Mouse (Mus musculus) heart, embryonic 10.5 days (tissue): ENCODE measurements around the gene Kdm4d. TPM values are rescaled to one million over a fixed set of nuclear protein-coding genes. Genes with fewer than 3 reads are reported as not detected.
"Not testable (repeated sequence)": the region's sequence is repeated elsewhere in the genome, so short reads cannot be mapped to it uniquely, and the experiment has no call there.

ENCODE experiments used
- DNase-seq: peaks from one replicate; pipeline ENCODE4 v3.0.0-alpha.2; 2017; ENCODE audit warnings: low spot score
- H3K27ac ChIP-seq: fragments of 300-500 bp; sonication (generic); 2 replicates; pipeline ENCODE4 v1.5.1; 2016; ENCODE audit warnings: mild to moderate bottlenecking
- H3K27me3 ChIP-seq: fragments of 300-500 bp; sonication (generic); 2 replicates; pipeline ENCODE4 v1.6.1; 2016; ENCODE audit warnings: mild to moderate bottlenecking; ENCODE audit not compliant: poor library complexity, insufficient read depth, severe bottlenecking
- H3K36me3 ChIP-seq: fragments of 300-500 bp; sonication (generic); 2 replicates; pipeline ENCODE4 v1.6.1; 2016; ENCODE audit warnings: mild to moderate bottlenecking, moderate library complexity
- H3K4me1 ChIP-seq: fragments of 300-500 bp; sonication (generic); 2 replicates; pipeline ENCODE4 v1.6.1; 2016; ENCODE audit warnings: mild to moderate bottlenecking
- H3K4me3 ChIP-seq: fragments of 300-500 bp; sonication (generic); 2 replicates; pipeline ENCODE4 v1.5.1; 2016; ENCODE audit warnings: mild to moderate bottlenecking, moderate library complexity
- H3K9me3 ChIP-seq: fragments of 300-500 bp; sonication (generic); 2 replicates; pipeline ENCODE4 v1.6.1; 2016; ENCODE audit warnings: mild to moderate bottlenecking, moderate library complexity
- WGBS: fragments of 180-500 bp; shearing (Covaris S2); methylation state at CpG from one replicate; pipeline ENCODE4 v1.1.7; 2016; 5-methylcytosine and 5-hydroxymethylcytosine counted together
- polyA plus RNA-seq: library from polyadenylated mRNA; unstranded; fragments of >200 nt; fragmentation: Nextera tagmentation; extraction: Ambion mirVana; gene quantifications from 2 replicates; pipeline ENCODE4 v1.2.1, GENCODE M21; 2016

Kdm4d gene
- polyA plus RNA-seq, 1 experiment from 2014 or later = not detected

DNA sequence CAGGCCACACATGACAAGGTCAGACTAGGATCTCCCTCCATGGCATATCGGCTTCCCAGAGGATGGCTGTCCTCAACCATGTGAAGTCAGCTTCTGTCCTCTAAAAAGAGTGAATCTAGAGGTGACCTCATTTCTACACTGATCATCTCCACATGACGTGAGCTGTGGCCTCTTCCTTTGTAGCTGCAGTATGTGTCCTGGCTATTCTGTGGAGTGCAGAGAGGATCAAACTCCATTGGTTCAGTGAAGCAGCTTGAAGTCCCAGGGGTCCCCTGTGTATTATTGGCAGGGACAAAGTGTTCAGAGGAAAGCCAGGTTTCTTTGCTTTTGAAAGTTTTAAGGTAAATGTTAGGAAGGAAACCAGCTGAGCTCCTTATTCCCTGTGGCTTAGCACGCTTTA is 17.8 kb upstream of the Kdm4d start:
- Histone ChIP-seq H3K4me1 (peaks cover 20% of the 10 kb centered on the region; the same call in 1 of the 2 replicates), H3K27ac (no peak overlapping the region), H3K9me3 (no peaks in the 10 kb centered on the region), H3K27me3 (no peaks in the 10 kb centered on the region), H3K36me3 (no peaks in the 10 kb centered on the region), H3K4me3 (no peak overlapping the region)
- WGBS = 74% methylated on average over 3 of the region's 3 CpGs
- DNase-seq = no peak

DNA sequence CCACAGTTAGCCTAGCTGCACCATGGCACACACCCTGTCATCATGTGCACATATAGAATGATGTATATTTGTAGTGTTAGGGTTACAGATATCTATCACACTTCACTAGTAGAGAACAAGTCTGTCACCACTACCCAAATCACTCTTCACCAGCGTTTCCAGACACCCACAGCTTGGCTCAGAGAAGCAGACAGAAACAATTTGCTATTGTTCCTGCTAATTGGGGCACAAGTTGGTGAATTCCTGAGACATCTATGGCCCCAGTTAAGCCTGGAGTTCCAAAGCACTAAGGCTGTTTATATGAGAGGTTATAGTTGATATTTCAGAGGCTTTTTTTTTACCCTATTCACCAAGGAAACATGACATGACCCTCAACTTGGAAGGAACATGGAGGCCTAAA is 17.0 kb upstream of the Kdm4d start:
- DNase-seq = no peak
- no peaks in the 10 kb centered on the region for H3K27me3 ChIP-seq
- H3K4me1 ChIP-seq = peaks cover 20% of the 10 kb centered on the region; the same call in 1 of the 2 replicates
- no peak overlapping the region for H3K27ac ChIP-seq
- WGBS = 62% methylated on average over 1 of the region's 1 CpGs
- H3K9me3 ChIP-seq = no peaks in the 10 kb centered on the region
- peaks cover 3% of the 10 kb centered on the region; the same call in 1 of the 2 replicates for H3K36me3 ChIP-seq
- no peak overlapping the region for H3K4me3 ChIP-seq

DNA sequence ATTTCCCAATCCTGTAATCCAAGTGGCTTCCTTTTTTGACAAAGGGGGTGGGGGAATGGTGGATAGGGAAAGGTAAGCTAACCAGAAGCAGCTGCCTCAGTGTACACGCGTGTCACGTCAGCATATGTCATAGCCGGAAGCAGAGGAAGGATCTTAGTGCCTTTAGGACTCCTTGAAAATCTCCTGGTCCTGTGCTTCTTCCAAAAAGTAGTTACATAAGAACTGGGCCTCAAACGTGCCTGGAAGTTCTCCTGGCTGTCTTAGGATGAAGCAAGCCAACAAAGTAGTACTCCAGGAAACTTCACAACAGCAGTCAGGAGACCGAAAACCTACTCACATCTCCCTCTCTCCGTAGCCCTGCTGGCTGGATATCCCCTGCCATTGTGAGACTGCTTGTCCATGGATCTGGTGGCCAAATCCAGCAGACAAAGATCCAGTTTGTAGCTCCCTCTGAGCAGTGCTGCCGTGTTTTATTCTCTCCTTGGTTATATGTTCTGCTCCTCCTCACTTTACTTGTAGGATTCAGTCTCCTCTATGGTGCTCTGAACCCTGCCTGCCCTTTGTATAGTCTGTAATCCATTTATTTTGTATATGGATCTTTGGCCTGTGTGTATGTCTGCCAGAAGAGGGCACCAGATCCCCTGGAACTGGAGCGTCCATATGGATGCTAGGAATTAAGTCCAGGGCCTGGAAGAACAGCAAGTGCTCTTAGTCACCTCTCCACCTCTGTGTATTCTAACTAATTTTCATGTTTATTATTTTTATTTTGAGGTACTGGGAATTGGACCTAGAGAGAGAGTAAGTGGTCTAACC is 12.6 kb upstream of the Kdm4d start:
- DNase-seq = no peak
- H3K36me3 ChIP-seq = peaks cover 37% of the 10 kb centered on the region

DNA sequence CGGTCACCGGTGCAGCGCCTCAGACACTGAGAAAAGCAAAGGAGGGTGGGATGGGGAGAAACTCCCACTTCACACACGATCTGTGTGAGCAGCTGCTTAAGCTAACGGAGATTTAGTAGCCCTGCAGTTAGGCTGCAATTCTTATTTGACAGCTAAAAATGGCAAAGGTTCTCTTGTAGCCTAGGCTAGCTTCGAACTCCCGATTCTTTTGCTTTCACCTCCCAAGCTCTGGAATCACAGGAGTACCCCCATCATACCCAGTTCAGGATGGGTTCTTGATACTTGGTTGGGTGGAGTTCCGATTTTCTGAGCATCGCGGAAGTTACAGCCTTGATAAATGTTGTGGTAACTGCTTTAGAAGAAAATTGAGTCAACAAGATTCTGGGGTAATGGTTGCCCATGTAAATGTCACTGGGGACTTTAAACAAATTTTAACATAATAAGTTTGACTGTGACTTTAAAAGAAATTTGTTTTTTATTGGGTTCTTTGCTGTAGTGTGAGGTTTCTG is 688 bp upstream of the Kdm4d start:
- 3% methylated on average over 10 of the region's 10 CpGs for WGBS

More for the DNA sequence above, 12.6 kb upstream of the Kdm4d start:
- Histone ChIP-seq H3K4me3 (no peak overlapping the region), H3K4me1 (no peaks in the 10 kb centered on the region), H3K27me3 (no peaks in the 10 kb centered on the region), H3K27ac (no peak overlapping the region), H3K9me3 (no peaks in the 10 kb centered on the region)
- WGBS = 76% methylated on average over 9 of the region's 9 CpGs

DNA sequence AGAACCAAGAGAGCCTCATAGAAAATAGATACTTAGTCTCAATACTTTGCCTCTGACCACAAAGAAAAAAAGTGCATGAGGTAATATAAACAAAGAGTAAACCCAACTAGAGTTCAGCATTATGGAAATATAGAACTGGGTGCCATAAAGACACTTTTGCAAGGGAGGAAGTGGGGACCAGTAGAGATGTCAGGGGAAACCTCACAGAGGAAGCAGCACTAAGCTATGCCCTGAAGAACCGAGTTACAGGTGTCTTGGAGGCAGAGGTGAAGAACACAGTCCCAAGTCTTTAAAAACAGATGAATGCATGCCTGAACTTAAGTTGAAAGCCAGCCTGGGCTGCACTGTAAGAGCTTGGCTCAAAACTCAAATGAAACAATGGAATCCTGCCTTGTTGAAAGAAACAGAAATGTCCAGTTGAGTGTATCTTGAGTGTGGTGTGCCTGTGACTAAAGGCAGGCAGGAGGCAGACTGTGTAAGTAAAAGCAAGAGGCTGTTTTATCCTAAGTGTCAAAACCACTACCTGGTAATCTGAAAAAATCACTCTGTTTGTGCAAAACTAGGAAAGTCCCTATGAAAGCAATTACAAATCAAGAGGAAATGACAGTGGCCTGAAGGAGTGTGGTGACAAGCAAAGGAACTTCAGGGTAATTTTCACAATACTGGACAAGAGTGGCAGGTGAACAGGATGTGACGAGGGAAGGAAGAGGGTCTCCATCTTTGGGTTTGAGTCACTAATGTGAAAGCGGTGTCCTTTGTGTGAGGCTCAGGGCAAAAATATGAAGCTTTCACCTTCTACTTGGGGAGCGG is 1.2 kb downstream of the Kdm4d start:
- no peaks in the 10 kb centered on the region for H3K9me3 ChIP-seq
- no peak for DNase-seq
- H3K4me1 ChIP-seq = 0 out of 2 replicates have a peak, but pooled peaks cover 5% of the 10 kb centered on the region
- no peaks in the 10 kb centered on the region for H3K27me3 ChIP-seq
- peaks cover 20% of the 10 kb centered on the region for H3K36me3 ChIP-seq
- no peak overlapping the region for H3K27ac ChIP-seq
- 72% methylated on average over 4 of the region's 4 CpGs for WGBS
- H3K4me3 ChIP-seq = peak overlapping the region; percentile 95

More for the DNA sequence above, 688 bp upstream of the Kdm4d start:
- H3K36me3 ChIP-seq = peaks cover 38% of the 10 kb centered on the region
- peak overlapping the region; percentile 95 for H3K4me3 ChIP-seq
- H3K4me1 ChIP-seq = 0 out of 2 replicates have a peak, but pooled peaks cover 5% of the 10 kb centered on the region
- DNase-seq = no peak
- H3K27ac ChIP-seq = peak overlapping the region; percentile 89
- H3K27me3 ChIP-seq = no peaks in the 10 kb centered on the region
- no peaks in the 10 kb centered on the region for H3K9me3 ChIP-seq

DNA sequence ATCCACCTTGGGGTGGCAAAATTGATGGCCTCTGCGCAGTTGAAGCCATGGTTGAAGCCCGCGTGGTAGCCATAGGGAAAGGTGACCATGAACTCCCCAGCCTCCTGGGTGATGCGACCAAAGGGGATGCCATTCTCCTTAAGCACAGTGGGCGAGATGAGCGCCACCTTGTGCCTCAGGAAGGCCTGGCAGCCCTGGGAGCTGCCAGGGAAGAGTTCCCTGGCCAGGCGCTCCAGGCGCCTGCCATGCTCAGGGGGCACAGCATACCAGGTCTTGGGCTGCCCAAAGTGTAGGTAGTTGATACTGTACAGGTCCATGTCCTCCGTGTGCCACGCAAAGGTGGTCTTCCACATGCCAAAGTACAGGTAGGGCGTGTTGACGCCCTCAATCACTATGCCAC is 36.6 kb downstream of the Kdm4d start:
- not testable (repeated sequence) for H3K27ac ChIP-seq, H3K4me1 ChIP-seq, H3K9me3 ChIP-seq, H3K27me3 ChIP-seq, H3K36me3 ChIP-seq, DNase-seq, H3K4me3 ChIP-seq
- WGBS = 77% methylated on average over 12 of the region's 12 CpGs

DNA sequence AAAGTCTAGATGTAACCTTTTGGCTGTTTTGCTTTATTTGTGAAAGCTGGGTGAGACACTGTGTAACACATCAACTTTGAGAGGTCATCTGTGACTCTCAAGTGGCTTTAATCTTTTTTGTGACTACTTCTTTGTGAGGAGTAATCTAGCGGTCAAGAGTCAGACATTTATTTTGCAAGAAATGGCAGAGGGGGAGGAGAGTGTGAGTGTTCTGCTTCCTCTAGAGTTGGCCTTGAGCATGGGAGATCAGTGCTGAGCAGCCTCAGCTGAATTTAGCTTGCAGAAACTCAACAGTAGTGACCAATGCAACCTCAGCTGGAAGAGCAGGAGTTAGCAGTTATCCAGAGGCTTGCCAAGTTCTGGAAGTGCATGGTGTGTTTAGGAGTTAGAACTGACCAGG is 37.7 kb downstream of the Kdm4d start:
- H3K36me3 ChIP-seq, H3K4me3 ChIP-seq, H3K4me1 ChIP-seq, DNase-seq, H3K27me3 ChIP-seq, H3K9me3 ChIP-seq, H3K27ac ChIP-seq: not testable (repeated sequence)
- 85% methylated on average over 1 of the region's 1 CpGs for WGBS

DNA sequence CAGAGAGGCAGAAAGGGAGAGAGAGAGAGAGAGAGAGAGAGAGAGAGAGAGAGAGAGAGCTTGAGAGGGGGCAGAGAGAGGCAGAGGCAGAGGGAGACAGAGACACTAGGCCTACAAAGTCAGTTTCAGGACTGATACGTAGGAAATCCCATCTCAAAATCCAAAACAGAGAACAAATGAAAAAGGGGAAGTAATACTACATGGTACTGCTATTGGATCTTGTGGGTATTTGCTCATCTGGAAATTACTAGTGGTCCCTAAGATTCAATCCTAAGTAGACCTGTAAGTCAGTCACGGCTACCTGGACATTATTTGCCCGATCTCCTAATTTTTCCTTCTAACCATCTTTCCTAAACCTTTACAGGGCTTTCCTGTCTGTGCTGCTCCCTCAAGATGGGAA is 44.0 kb downstream of the Kdm4d start:
- Histone ChIP-seq H3K4me3 (no peak overlapping the region), H3K27me3 (no peaks in the 10 kb centered on the region), H3K9me3 (no peaks in the 10 kb centered on the region), H3K27ac (no peak overlapping the region), H3K4me1 (no peaks in the 10 kb centered on the region), H3K36me3 (no peaks in the 10 kb centered on the region)
- no peak for DNase-seq
- WGBS = 82% methylated on average over 3 of the region's 3 CpGs

DNA sequence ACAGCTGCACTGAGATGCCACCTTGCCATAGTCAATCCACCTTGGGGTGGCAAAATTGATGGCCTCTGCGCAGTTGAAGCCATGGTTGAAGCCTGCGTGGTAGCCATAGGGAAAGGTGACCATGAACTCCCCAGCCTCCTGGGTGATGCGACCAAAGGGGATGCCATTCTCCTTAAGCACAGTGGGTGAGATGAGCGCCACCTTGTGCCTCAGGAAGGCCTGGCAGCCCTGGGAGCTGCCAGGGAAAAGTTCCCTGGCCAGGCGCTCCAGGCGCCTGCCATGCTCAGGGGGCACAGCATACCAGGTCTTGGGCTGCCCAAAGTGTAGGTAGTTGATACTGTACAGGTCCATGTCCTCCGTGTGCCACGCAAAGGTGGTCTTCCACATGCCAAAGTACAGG is 49.2 kb downstream of the Kdm4d start:
- not testable (repeated sequence) for H3K9me3 ChIP-seq, H3K4me1 ChIP-seq, H3K4me3 ChIP-seq, H3K36me3 ChIP-seq, H3K27ac ChIP-seq, H3K27me3 ChIP-seq, DNase-seq
- WGBS = 54% methylated on average over 8 of the region's 8 CpGs

DNA sequence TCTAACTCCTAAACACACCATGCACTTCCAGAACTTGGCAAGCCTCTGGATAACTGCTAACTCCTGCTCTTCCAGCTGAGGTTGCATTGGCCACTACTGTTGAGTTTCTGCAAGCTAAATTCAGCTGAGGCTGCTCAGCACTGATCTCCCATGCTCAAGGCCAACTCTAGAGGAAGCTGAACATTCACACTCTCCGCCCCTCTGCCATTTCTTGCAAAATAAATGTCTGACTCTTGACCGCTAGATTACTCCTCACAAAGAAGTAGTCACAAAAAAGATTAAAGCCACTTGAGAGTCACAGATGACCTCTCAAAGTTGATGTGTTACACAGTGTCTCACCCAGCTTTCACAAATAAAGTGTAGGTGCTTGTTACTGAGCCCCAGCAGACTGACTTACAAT is 53.2 kb downstream of the Kdm4d start:
- H3K4me1 ChIP-seq, H3K4me3 ChIP-seq, H3K27ac ChIP-seq, H3K36me3 ChIP-seq, DNase-seq, H3K27me3 ChIP-seq, H3K9me3 ChIP-seq: not testable (repeated sequence)
- 85% methylated on average over 2 of the region's 2 CpGs for WGBS

DNA sequence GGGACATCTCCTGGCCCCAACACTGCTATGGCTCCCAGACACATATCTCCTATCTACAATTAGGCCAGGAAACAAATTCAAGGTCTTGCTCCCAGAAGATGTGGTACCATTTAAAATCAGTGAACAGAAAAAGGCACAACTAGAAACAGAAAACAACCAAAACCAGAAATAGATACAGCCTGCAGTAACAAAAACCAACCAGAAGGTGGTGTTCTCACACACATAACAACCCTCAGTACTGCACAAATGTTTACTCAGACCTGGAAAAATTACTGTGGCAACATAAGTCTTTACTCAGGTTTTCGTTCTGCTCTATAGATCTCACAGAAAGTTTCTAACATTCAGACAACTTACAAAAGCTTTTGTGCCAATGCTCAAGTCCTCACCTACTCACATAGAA is 59.9 kb downstream of the Kdm4d start:
- no peak overlapping the region for H3K27ac ChIP-seq
- no peaks in the 10 kb centered on the region for H3K27me3 ChIP-seq
- no peaks in the 10 kb centered on the region; the same call in 1 of the 2 replicates for H3K9me3 ChIP-seq
- H3K4me3 ChIP-seq = no peak overlapping the region
- no peaks in the 10 kb centered on the region for H3K4me1 ChIP-seq
- no peaks in the 10 kb centered on the region for H3K36me3 ChIP-seq
- DNase-seq = no peak
- 82% methylated on average over 1 of the region's 1 CpGs for WGBS

DNA sequence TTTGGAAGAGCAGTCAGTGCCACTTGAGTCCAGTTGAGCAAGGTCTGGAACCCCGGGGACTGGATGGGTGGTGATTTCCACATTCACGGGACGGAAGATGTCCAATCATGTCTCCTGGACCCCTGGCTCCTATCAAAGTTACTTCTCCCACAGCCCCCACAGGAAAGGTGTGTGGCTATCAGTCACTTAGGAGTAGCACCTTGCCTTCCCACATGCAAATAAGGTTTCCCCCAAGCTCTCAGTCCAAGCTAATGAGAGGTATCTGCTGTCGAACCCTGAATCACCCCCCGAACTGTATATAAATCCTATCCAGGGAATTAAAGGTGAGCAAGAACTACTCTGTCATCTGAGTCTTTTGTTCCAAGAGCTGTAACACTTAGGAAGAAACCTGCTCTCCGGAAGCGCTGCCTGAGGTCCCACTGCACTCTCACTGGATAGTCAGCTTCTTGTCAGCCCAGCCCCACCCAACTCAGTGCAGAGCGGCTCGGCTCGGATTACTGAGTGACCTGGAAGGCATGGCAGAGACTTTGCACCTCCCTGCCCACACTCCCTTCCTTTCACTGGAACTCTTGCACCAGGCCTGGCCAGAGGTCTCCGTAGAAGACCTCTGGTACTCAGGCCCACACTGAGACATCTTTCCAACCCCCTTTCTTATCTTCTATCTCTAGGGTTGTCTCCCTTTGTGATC is 66.9 kb downstream of the Kdm4d start:
- DNase-seq = peak; percentile 27
- whole genome bisulfite sequencing = 48% methylated on average over 11 of the region's 11 CpGs
- H3K4me1 ChIP-seq = 0 out of 2 replicates have a peak, but pooled peaks cover 4% of the 10 kb centered on the region
- no peak overlapping the region for H3K27ac ChIP-seq
- no peak overlapping the region for H3K4me3 ChIP-seq
- no peaks in the 10 kb centered on the region for H3K9me3 ChIP-seq
- no peaks in the 10 kb centered on the region for H3K36me3 ChIP-seq
- H3K27me3 ChIP-seq = no peaks in the 10 kb centered on the region
